Mouse (Mus musculus) forebrain, embryonic 15.5 days (tissue): Measurements from ENCODE around the gene Slc25a39. TPM values are rescaled to one million over a fixed set of nuclear protein-coding genes. Genes with fewer than 3 reads are reported as not detected.
"Not testable (repeated sequence)": the region's sequence is repeated elsewhere in the genome, so short reads cannot be mapped to it uniquely, and the experiment has no call there.

ENCODE experiments used
- ATAC-seq: fragments of 200-750 bp; cut with Nextera tagmentation; replicated peaks from 2 replicates; pipeline ENCODE4 v1.8.0; 2017; ENCODE audit warnings: mild to moderate bottlenecking, moderate TSS enrichment, moderate library complexity
- H3K27ac ChIP-seq: fragments of 300-500 bp; sonication (generic); replicated peaks from 2 replicates; pipeline ENCODE4 v1.5.1; 2015; ENCODE audit warnings: mild to moderate bottlenecking, inconsistent platforms
- H3K27me3 ChIP-seq: fragments of 300-500 bp; sonication (generic); 2 replicates; pipeline ENCODE4 v1.6.1; 2015; ENCODE audit warnings: inconsistent platforms
- H3K36me3 ChIP-seq: fragments of 300-500 bp; sonication (generic); 2 replicates; pipeline ENCODE4 v1.6.1; 2015; ENCODE audit warnings: mild to moderate bottlenecking, inconsistent platforms
- H3K4me1 ChIP-seq: fragments of 300-500 bp; sonication (generic); 2 replicates; pipeline ENCODE4 v1.6.1; 2015; ENCODE audit warnings: inconsistent platforms
- H3K4me2 ChIP-seq: fragments of 300-500 bp; sonication (generic); replicated peaks from 2 replicates; pipeline ENCODE4 v1.6.1; 2015; ENCODE audit warnings: mild to moderate bottlenecking, inconsistent platforms
- H3K4me3 ChIP-seq: fragments of 300-500 bp; sonication (generic); 2 replicates; pipeline ENCODE4 v1.5.1; 2015; ENCODE audit warnings: mild to moderate bottlenecking, inconsistent platforms
- H3K9ac ChIP-seq: fragments of 300-500 bp; sonication (generic); replicated peaks from 2 replicates; pipeline ENCODE4 v1.6.1; 2015; ENCODE audit warnings: mild to moderate bottlenecking, inconsistent platforms
- H3K9me3 ChIP-seq: fragments of 300-500 bp; sonication (generic); 2 replicates; pipeline ENCODE4 v1.6.1; 2016; ENCODE audit warnings: inconsistent platforms
- WGBS: fragments of 180-500 bp; shearing (Covaris S2); methylation state at CpG from one replicate; pipeline ENCODE4 v1.1.7; 2015; ENCODE audit warnings: mixed read lengths; 5-methylcytosine and 5-hydroxymethylcytosine counted together
- polyA plus RNA-seq: library from polyadenylated mRNA; unstranded; fragments of >200 nt; fragmentation: Nextera tagmentation; extraction: Ambion mirVana; gene quantifications from 2 replicates; pipeline ENCODE4 v1.2.1, GENCODE M21; 2015

The Slc25a39 gene
- polyA plus RNA-seq, 1 experiment from 2014 or later = 144 TPM

- ATAC-seq = no peak
- no peaks in the 10 kb centered on the region for H3K9me3 ChIP-seq
- no peak overlapping the region for H3K4me2 ChIP-seq
- peaks cover 2% of the 10 kb centered on the region for H3K4me1 ChIP-seq
- H3K27me3 ChIP-seq = no peaks in the 10 kb centered on the region
- H3K27ac ChIP-seq = no peak overlapping the region
- H3K9ac ChIP-seq = no peak overlapping the region
- no peak overlapping the region for H3K4me3 ChIP-seq
- WGBS = 52% methylated on average over 7 of the region's 7 CpGs
- no peaks in the 10 kb centered on the region for H3K36me3 ChIP-seq
Measured at GRCm38 (mm10) chr11:102370285-102370684, 37.5 kb downstream of the Slc25a39 start.

DNA sequence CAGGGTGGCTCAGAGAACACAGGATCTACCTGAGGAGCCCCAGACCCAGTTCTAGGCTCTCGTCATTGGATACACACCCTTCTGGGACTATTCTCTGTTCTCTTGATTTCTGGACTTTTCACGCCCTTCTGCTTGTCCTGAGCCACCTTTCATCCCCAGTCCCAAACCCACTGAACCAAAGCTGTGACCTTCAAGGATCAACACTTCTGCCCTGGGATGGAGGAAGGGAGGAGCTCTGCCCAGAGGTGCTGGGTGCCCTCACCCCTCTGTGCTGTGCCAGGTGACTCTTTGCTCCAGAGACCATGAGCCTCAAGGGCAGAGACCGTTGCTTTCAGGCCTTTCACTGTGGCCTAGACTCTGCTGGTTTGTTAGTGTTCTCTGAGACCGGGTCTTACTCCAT, 38.5 kb downstream of the Slc25a39 start:
- no peak for ATAC-seq
- Histone ChIP-seq H3K36me3 (no peaks in the 10 kb centered on the region), H3K27ac (no peak overlapping the region), H3K27me3 (no peaks in the 10 kb centered on the region), H3K9me3 (no peaks in the 10 kb centered on the region), H3K4me2 (no peak overlapping the region), H3K4me1 (no peaks in the 10 kb centered on the region), H3K9ac (no peak overlapping the region), H3K4me3 (no peak overlapping the region)
- 74% methylated on average over 4 of the region's 4 CpGs for WGBS

GRCm38 (mm10) chr11:102368347-102368746, 39.4 kb downstream of the Slc25a39 start:
- Histone ChIP-seq H3K4me2 (no peak overlapping the region), H3K9me3 (no peaks in the 10 kb centered on the region), H3K4me3 (no peak overlapping the region), H3K36me3 (no peaks in the 10 kb centered on the region), H3K27me3 (no peaks in the 10 kb centered on the region), H3K4me1 (no peaks in the 10 kb centered on the region), H3K9ac (no peak overlapping the region), H3K27ac (no peak overlapping the region)
- WGBS = 84% methylated on average over 5 of the region's 5 CpGs
- no peak for ATAC-seq

DNA sequence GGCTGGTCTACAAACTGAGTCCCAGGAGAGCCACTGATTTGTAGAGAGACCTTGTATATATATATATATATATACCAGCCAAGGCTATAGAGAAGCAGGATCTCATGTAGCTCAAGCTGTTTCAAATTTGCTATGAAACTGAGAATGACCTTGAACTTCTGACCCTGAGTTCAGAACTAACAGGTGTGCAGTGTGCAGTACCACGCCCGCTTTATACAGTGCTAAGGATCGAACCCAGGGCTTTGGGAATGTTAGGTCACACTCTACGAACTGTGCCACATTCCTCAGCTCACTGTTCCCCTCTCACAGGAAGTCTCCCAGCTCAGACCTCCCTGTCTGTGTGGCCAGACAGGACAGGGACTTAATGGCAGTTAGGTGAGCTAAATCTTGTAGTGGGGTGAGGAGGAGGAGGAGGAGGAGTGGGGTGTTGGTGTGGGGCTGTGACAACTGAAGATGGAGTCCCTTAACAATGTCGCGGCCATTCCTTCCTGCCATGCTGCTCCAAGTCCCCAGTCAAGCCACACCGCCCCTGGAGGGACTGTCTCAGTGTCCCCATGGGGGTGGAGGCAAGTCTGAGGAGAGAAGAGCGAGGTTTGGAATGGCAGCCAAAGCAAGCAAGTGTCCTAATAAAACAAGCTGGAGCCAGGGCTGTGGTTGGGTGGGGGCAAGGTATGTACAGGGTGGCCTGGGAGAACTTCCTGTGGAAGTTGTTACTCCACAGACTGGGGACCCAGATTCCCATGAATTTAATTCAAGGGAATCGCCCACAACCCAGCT, 40.1 kb downstream of the Slc25a39 start:
- 84% methylated on average over 9 of the region's 9 CpGs for WGBS
- no peak overlapping the region for H3K4me3 ChIP-seq

GRCm38 (mm10) chr11:102366103-102366502, 41.6 kb downstream of the Slc25a39 start, which contains the start of gene Slc4a1:
TSS of gene Slc4a1 (minus strand) at chr11:102366203.
- not testable (repeated sequence) for H3K9me3 ChIP-seq, H3K27ac ChIP-seq, H3K9ac ChIP-seq, H3K4me1 ChIP-seq, ATAC-seq, H3K27me3 ChIP-seq, H3K4me3 ChIP-seq, H3K4me2 ChIP-seq, H3K36me3 ChIP-seq
- 86% methylated on average over 8 of the region's 8 CpGs for whole genome bisulfite sequencing

More for the DNA sequence above, 40.1 kb downstream of the Slc25a39 start:
- Histone ChIP-seq H3K27me3 (no peaks in the 10 kb centered on the region), H3K36me3 (no peaks in the 10 kb centered on the region), H3K4me1 (no peaks in the 10 kb centered on the region), H3K27ac (no peak overlapping the region), H3K9me3 (no peaks in the 10 kb centered on the region), H3K9ac (no peak overlapping the region), H3K4me2 (no peak overlapping the region)
- ATAC-seq = no peak

- Histone ChIP-seq H3K27ac (no peak overlapping the region), H3K4me2 (no peak overlapping the region), H3K9me3 (no peaks in the 10 kb centered on the region), H3K27me3 (no peaks in the 10 kb centered on the region), H3K9ac (no peak overlapping the region), H3K4me1 (no peaks in the 10 kb centered on the region), H3K4me3 (no peak overlapping the region), H3K36me3 (no peaks in the 10 kb centered on the region)
- no peak for ATAC-seq
- WGBS = 59% methylated on average over 4 of the region's 4 CpGs
Measured at GRCm38 (mm10) chr11:102365699-102366098, 42.0 kb downstream of the Slc25a39 start.

- Histone ChIP-seq H3K4me1 (no peaks in the 10 kb centered on the region), H3K27ac (no peak overlapping the region), H3K27me3 (no peaks in the 10 kb centered on the region), H3K36me3 (no peaks in the 10 kb centered on the region), H3K4me2 (no peak overlapping the region), H3K9ac (no peak overlapping the region), H3K4me3 (no peak overlapping the region), H3K9me3 (no peaks in the 10 kb centered on the region)
- WGBS = 75% methylated on average over 14 of the region's 14 CpGs
- no peak for ATAC-seq
Measured at GRCm38 (mm10) chr11:102364570-102365371, 43.0 kb downstream of the Slc25a39 start.

DNA sequence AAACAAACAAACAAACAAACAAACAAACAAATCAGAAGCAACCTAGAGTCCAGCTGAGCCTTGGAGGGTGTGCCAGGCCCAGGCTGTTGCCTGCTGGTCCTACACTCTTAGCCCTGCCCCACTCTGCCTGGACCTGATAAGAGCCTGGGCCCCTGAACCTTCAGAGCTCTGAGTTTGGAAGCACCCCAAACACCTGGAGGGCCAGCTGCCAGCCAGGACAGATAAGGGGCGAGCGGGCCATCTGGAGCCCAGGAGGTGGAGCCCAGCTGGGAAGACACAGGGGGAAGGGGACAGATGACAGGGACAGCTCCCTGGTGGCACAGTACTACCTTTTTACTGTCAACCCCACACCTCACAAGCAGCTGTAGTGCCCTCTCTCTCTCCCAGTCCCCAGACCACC, 44.1 kb downstream of the Slc25a39 start:
- no peaks in the 10 kb centered on the region for H3K36me3 ChIP-seq
- no peaks in the 10 kb centered on the region for H3K9me3 ChIP-seq
- WGBS = 78% methylated on average over 2 of the region's 2 CpGs
- H3K27me3 ChIP-seq = no peaks in the 10 kb centered on the region
- no peak overlapping the region for H3K4me3 ChIP-seq
- no peak for ATAC-seq
- no peak overlapping the region for H3K4me2 ChIP-seq
- H3K27ac ChIP-seq = no peak overlapping the region
- H3K9ac ChIP-seq = no peak overlapping the region
- no peaks in the 10 kb centered on the region for H3K4me1 ChIP-seq

GRCm38 (mm10) chr11:102361776-102362495, 45.8 kb downstream of the Slc25a39 start:
- Histone ChIP-seq H3K4me3 (no peak overlapping the region), H3K9me3 (no peaks in the 10 kb centered on the region), H3K4me1 (no peaks in the 10 kb centered on the region), H3K27ac (no peak overlapping the region), H3K36me3 (no peaks in the 10 kb centered on the region), H3K9ac (no peak overlapping the region), H3K4me2 (no peak overlapping the region), H3K27me3 (no peaks in the 10 kb centered on the region)
- no peak for ATAC-seq
- WGBS = 90% methylated on average over 8 of the region's 8 CpGs

DNA sequence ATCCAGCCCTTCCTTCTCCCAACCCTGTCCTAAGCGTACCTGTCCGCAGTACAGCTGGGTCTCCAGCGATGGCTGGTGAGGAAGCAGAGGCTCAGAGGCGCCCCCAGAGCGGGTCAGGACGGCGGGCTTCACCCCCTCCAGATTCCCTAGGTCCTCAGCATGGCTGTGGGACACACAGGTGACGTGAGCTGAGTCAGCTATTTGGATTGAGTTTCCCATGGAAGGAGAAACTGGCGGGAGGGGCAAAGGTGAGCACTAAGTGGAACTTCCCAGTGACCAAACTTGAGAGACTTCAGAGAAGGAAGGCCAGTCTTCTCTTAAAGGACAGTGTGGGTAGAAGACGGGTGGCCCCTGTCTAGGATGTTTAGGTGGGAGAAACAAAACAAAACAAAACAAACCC, 49.4 kb downstream of the Slc25a39 start:
- H3K4me1 ChIP-seq = no peaks in the 10 kb centered on the region
- H3K4me3 ChIP-seq = no peak overlapping the region
- H3K9ac ChIP-seq = no peak overlapping the region
- no peak overlapping the region for H3K27ac ChIP-seq
- no peaks in the 10 kb centered on the region for H3K36me3 ChIP-seq
- WGBS = 72% methylated on average over 10 of the region's 10 CpGs
- no peak overlapping the region for H3K4me2 ChIP-seq
- H3K27me3 ChIP-seq = no peaks in the 10 kb centered on the region
- H3K9me3 ChIP-seq = no peaks in the 10 kb centered on the region
- no peak for ATAC-seq

GRCm38 (mm10) chr11:102356636-102357350, 51.0 kb downstream of the Slc25a39 start:
- Histone ChIP-seq H3K36me3 (no peaks in the 10 kb centered on the region), H3K9ac (no peak overlapping the region), H3K27me3 (no peaks in the 10 kb centered on the region), H3K4me3 (no peak overlapping the region), H3K9me3 (no peaks in the 10 kb centered on the region), H3K4me1 (no peaks in the 10 kb centered on the region), H3K4me2 (no peak overlapping the region), H3K27ac (no peak overlapping the region)
- WGBS = 74% methylated on average over 31 of the region's 31 CpGs
- no peak for ATAC-seq
